Mouse (Mus musculus): Measurements from ENCODE around the gene Dlg5. TPM values are rescaled to one million over a fixed set of nuclear protein-coding genes. Genes with fewer than 3 reads are reported as not detected.

Gene Dlg5
- polyA plus RNA-seq, 1 experiment from 2014 or later, result 15.5 TPM

- no peak overlapping the region for H3K9ac ChIP-seq
- no peak for ATAC-seq
- WGBS, result 86% methylated on average over 3 of the region's 3 CpGs
- H3K4me3 ChIP-seq, result no peak overlapping the region
- peaks cover 14% of the 10 kb centered on the region for H3K4me1 ChIP-seq
- H3K27me3 ChIP-seq, result no peaks in the 10 kb centered on the region
- H3K36me3 ChIP-seq (ENCODE audit: poor library complexity, severe bottlenecking), result no peaks in the 10 kb centered on the region
- H3K9me3 ChIP-seq (replicated peaks), result no peaks in the 10 kb centered on the region
- no peak overlapping the region for H3K27ac ChIP-seq
- no peak overlapping the region for H3K4me2 ChIP-seq
These were observed 62.8 kb downstream of the Dlg5 start for GRCm38 (mm10) chr14:24182955-24183354.

GRCm38 (mm10) chr14:24181811-24182506 lies 63.8 kb downstream of the Dlg5 start:
- 32% methylated on average over 10 of the region's 10 CpGs for WGBS
- Histone ChIP-seq H3K27ac (peak overlapping the region; percentile 35; the same call in 1 of the 2 replicates), H3K4me2 (no peak overlapping the region), H3K27me3 (no peaks in the 10 kb centered on the region), H3K36me3 (ENCODE audit: poor library complexity, severe bottlenecking) (peaks cover 3% of the 10 kb centered on the region; the same call in 1 of the 2 replicates), H3K9me3 (replicated peaks) (no peaks in the 10 kb centered on the region), H3K9ac (peak overlapping the region; percentile 21; the same call in 1 of the 2 replicates), H3K4me1 (peaks cover 14% of the 10 kb centered on the region), H3K4me3 (no peak overlapping the region)
- ATAC-seq, result peak; percentile 77

GRCm38 (mm10) chr14:24179466-24179991 lies 66.2 kb downstream of the Dlg5 start:
- H3K9ac ChIP-seq, result no peak overlapping the region
- H3K4me2 ChIP-seq, result no peak overlapping the region
- WGBS, result 81% methylated on average over 6 of the region's 6 CpGs
- no peaks in the 10 kb centered on the region for H3K9me3 ChIP-seq (replicated peaks)
- peaks cover 24% of the 10 kb centered on the region for H3K36me3 ChIP-seq (ENCODE audit: poor library complexity, severe bottlenecking)
- no peaks in the 10 kb centered on the region for H3K27me3 ChIP-seq
- ATAC-seq, result no peak
- H3K4me1 ChIP-seq, result peaks cover 5% of the 10 kb centered on the region; the same call in 1 of the 2 replicates
- H3K4me3 ChIP-seq, result no peak overlapping the region
- H3K27ac ChIP-seq, result no peak overlapping the region

- WGBS, result 72% methylated on average over 10 of the region's 10 CpGs
- peaks cover 43% of the 10 kb centered on the region for H3K36me3 ChIP-seq (ENCODE audit: poor library complexity, severe bottlenecking)
- ATAC-seq, result no peak
These were observed 69.1 kb downstream of the Dlg5 start for GRCm38 (mm10) chr14:24176609-24177008.

GRCm38 (mm10) chr14:24173326-24173725 lies 72.4 kb downstream of the Dlg5 start:
- H3K9ac ChIP-seq, result no peak overlapping the region
- H3K4me3 ChIP-seq, result no peak overlapping the region
- H3K27me3 ChIP-seq, result no peaks in the 10 kb centered on the region
- ATAC-seq, result no peak
- no peaks in the 10 kb centered on the region for H3K9me3 ChIP-seq (replicated peaks)
- 54% methylated on average over 6 of the region's 6 CpGs for WGBS
- no peak overlapping the region for H3K27ac ChIP-seq
- H3K4me1 ChIP-seq, result peaks cover 3% of the 10 kb centered on the region; the same call in 1 of the 2 replicates
- peaks cover 64% of the 10 kb centered on the region for H3K36me3 ChIP-seq (ENCODE audit: poor library complexity, severe bottlenecking)
- no peak overlapping the region for H3K4me2 ChIP-seq

More at GRCm38 (mm10) chr14:24176609-24177008, 69.1 kb downstream of the Dlg5 start:
- Histone ChIP-seq H3K4me2 (no peak overlapping the region), H3K9me3 (replicated peaks) (no peaks in the 10 kb centered on the region), H3K27me3 (no peaks in the 10 kb centered on the region), H3K27ac (no peak overlapping the region), H3K4me1 (peaks cover 3% of the 10 kb centered on the region; the same call in 1 of the 2 replicates), H3K4me3 (no peak overlapping the region), H3K9ac (no peak overlapping the region)

- H3K9me3 ChIP-seq (replicated peaks), result no peaks in the 10 kb centered on the region
- no peak overlapping the region for H3K9ac ChIP-seq
- H3K4me2 ChIP-seq, result no peak overlapping the region
- no peak overlapping the region for H3K27ac ChIP-seq
- no peak overlapping the region for H3K4me3 ChIP-seq
- 78% methylated on average over 13 of the region's 13 CpGs for WGBS
- peak; percentile 30; the same call in 1 of the 2 replicates for ATAC-seq
- peaks cover 68% of the 10 kb centered on the region for H3K36me3 ChIP-seq (ENCODE audit: poor library complexity, severe bottlenecking)
- H3K27me3 ChIP-seq, result no peaks in the 10 kb centered on the region
- H3K4me1 ChIP-seq, result peaks cover 3% of the 10 kb centered on the region; the same call in 1 of the 2 replicates
These were observed 73.9 kb downstream of the Dlg5 start for GRCm38 (mm10) chr14:24171639-24172311.

- no peak overlapping the region for H3K4me2 ChIP-seq
These were observed 79.7 kb downstream of the Dlg5 start for GRCm38 (mm10) chr14:24166046-24166445.

GRCm38 (mm10) chr14:24164721-24165367 lies 80.9 kb downstream of the Dlg5 start:
- H3K4me2 ChIP-seq, result no peak overlapping the region
- H3K27me3 ChIP-seq, result no peaks in the 10 kb centered on the region
- H3K9me3 ChIP-seq (replicated peaks), result no peaks in the 10 kb centered on the region
- peaks cover 70% of the 10 kb centered on the region for H3K36me3 ChIP-seq (ENCODE audit: poor library complexity, severe bottlenecking)
- H3K4me1 ChIP-seq, result no peaks in the 10 kb centered on the region
- no peak for ATAC-seq
- 92% methylated on average over 8 of the region's 8 CpGs for WGBS
- H3K27ac ChIP-seq, result no peak overlapping the region
- H3K4me3 ChIP-seq, result no peak overlapping the region
- no peak overlapping the region for H3K9ac ChIP-seq

More at GRCm38 (mm10) chr14:24166046-24166445, 79.7 kb downstream of the Dlg5 start:
- no peak for ATAC-seq
- H3K27ac ChIP-seq, result no peak overlapping the region
- H3K4me3 ChIP-seq, result no peak overlapping the region
- 92% methylated on average over 8 of the region's 8 CpGs for WGBS
- no peaks in the 10 kb centered on the region for H3K4me1 ChIP-seq
- H3K36me3 ChIP-seq (ENCODE audit: poor library complexity, severe bottlenecking), result peaks cover 73% of the 10 kb centered on the region
- H3K9ac ChIP-seq, result no peak overlapping the region
- no peaks in the 10 kb centered on the region for H3K9me3 ChIP-seq (replicated peaks)
- no peaks in the 10 kb centered on the region for H3K27me3 ChIP-seq

- Histone ChIP-seq H3K9ac (no peak overlapping the region), H3K4me2 (no peak overlapping the region), H3K9me3 (replicated peaks) (no peaks in the 10 kb centered on the region), H3K36me3 (ENCODE audit: poor library complexity, severe bottlenecking) (peaks cover 69% of the 10 kb centered on the region), H3K27me3 (no peaks in the 10 kb centered on the region), H3K4me1 (no peaks in the 10 kb centered on the region), H3K27ac (no peak overlapping the region), H3K4me3 (no peak overlapping the region)
- ATAC-seq, result no peak
- WGBS, result 91% methylated on average over 10 of the region's 10 CpGs
These were observed 82.9 kb downstream of the Dlg5 start for GRCm38 (mm10) chr14:24162856-24163255.

GRCm38 (mm10) chr14:24148892-24149291 lies 96.8 kb downstream of the Dlg5 start:
- H3K4me3 ChIP-seq, result no peak overlapping the region
- no peak for ATAC-seq
- 81% methylated on average over 2 of the region's 2 CpGs for WGBS
- H3K4me1 ChIP-seq, result peaks cover 7% of the 10 kb centered on the region
- H3K36me3 ChIP-seq (ENCODE audit: poor library complexity, severe bottlenecking), result peaks cover 96% of the 10 kb centered on the region
- H3K4me2 ChIP-seq, result no peak overlapping the region
- no peak overlapping the region for H3K9ac ChIP-seq
- H3K9me3 ChIP-seq (replicated peaks), result no peaks in the 10 kb centered on the region
- no peak overlapping the region for H3K27ac ChIP-seq
- no peaks in the 10 kb centered on the region for H3K27me3 ChIP-seq

- Histone ChIP-seq H3K4me2 (no peak overlapping the region), H3K9me3 (replicated peaks) (no peaks in the 10 kb centered on the region), H3K4me3 (no peak overlapping the region), H3K27me3 (no peaks in the 10 kb centered on the region), H3K36me3 (ENCODE audit: poor library complexity, severe bottlenecking) (peaks cover 79% of the 10 kb centered on the region), H3K4me1 (peaks cover 7% of the 10 kb centered on the region), H3K9ac (no peak overlapping the region), H3K27ac (no peak overlapping the region; the same call in 1 of the 2 replicates)
- no peak for ATAC-seq
- WGBS, result 77% methylated on average over 3 of the region's 3 CpGs
These were observed 100.9 kb downstream of the Dlg5 start for GRCm38 (mm10) chr14:24144821-24145220.

GRCm38 (mm10) chr14:24144421-24144820 lies 101.3 kb downstream of the Dlg5 start:
- H3K4me1 ChIP-seq, result peaks cover 7% of the 10 kb centered on the region
- ATAC-seq, result 0 out of 2 replicates have a peak, but pooled peaks have one; percentile 27
- H3K9me3 ChIP-seq (replicated peaks), result no peaks in the 10 kb centered on the region
- no peak overlapping the region for H3K4me2 ChIP-seq
- WGBS, result 48% methylated on average over 8 of the region's 8 CpGs
- no peak overlapping the region; the same call in 1 of the 2 replicates for H3K27ac ChIP-seq
- H3K36me3 ChIP-seq (ENCODE audit: poor library complexity, severe bottlenecking), result peaks cover 79% of the 10 kb centered on the region
- no peaks in the 10 kb centered on the region for H3K27me3 ChIP-seq
- no peak overlapping the region for H3K4me3 ChIP-seq
- no peak overlapping the region for H3K9ac ChIP-seq

Measured in forebrain, embryonic 13.5 days (tissue).